Mouse (Mus musculus): ENCODE measurements around the gene Ccz1. TPM values are rescaled to one million over a fixed set of nuclear protein-coding genes. Genes with fewer than 3 reads are reported as not detected.

Ccz1 gene
- polyA plus RNA-seq, 1 experiment from 2014 or later, result 78.0 TPM

GRCm38 (mm10) chr5:144040720-144041364 lies 26.2 kb upstream of the Ccz1 start:
- Histone ChIP-seq H3K9me3 (ENCODE audit: control insufficient read depth, low read depth, low read length) (no peaks in the 10 kb centered on the region), H3K4me1 (ENCODE audit: control insufficient read depth, insufficient read depth, low read length) (no peaks in the 10 kb centered on the region), H3K36me3 (ENCODE audit: control insufficient read depth, insufficient read depth, low read length) (no peaks in the 10 kb centered on the region), H3K4me2 (replicated peaks; ENCODE audit: low read depth, low read length) (no peak overlapping the region), H3K9ac (replicated peaks; ENCODE audit: low read depth, low read length) (no peak overlapping the region), H3K27ac (ENCODE audit: low read length) (no peak overlapping the region), H3K27me3 (ENCODE audit: control insufficient read depth, insufficient read depth, low read length) (no peaks in the 10 kb centered on the region), H3K4me3 (ENCODE audit: low read depth, low read length) (no peak overlapping the region)
- 50% methylated on average over 11 of the region's 11 CpGs for WGBS
- ATAC-seq (ENCODE audit: insufficient number of reproducible peaks, insufficient read depth, low FRiP score, low read depth), result no peak

- WGBS, result 94% methylated on average over 5 of the region's 5 CpGs
- ATAC-seq (ENCODE audit: insufficient number of reproducible peaks, insufficient read depth, low FRiP score, low read depth), result no peak
- Histone ChIP-seq H3K4me1 (ENCODE audit: control insufficient read depth, insufficient read depth, low read length) (no peaks in the 10 kb centered on the region), H3K27ac (ENCODE audit: low read length) (no peak overlapping the region), H3K36me3 (ENCODE audit: control insufficient read depth, insufficient read depth, low read length) (no peaks in the 10 kb centered on the region), H3K27me3 (ENCODE audit: control insufficient read depth, insufficient read depth, low read length) (no peaks in the 10 kb centered on the region), H3K4me2 (replicated peaks; ENCODE audit: low read depth, low read length) (no peak overlapping the region), H3K9ac (replicated peaks; ENCODE audit: low read depth, low read length) (no peak overlapping the region), H3K4me3 (ENCODE audit: low read depth, low read length) (no peak overlapping the region), H3K9me3 (ENCODE audit: control insufficient read depth, low read depth, low read length) (no peaks in the 10 kb centered on the region)
Observed at GRCm38 (mm10) chr5:144039886-144040285, 25.2 kb upstream of the Ccz1 start.

- no peak overlapping the region for H3K27ac ChIP-seq (ENCODE audit: low read length)
- H3K4me2 ChIP-seq (replicated peaks; ENCODE audit: low read depth, low read length), result no peak overlapping the region
- no peaks in the 10 kb centered on the region for H3K27me3 ChIP-seq (ENCODE audit: control insufficient read depth, insufficient read depth, low read length)
- WGBS, result 75% methylated on average over 9 of the region's 9 CpGs
- H3K4me1 ChIP-seq (ENCODE audit: control insufficient read depth, insufficient read depth, low read length), result no peaks in the 10 kb centered on the region
- no peak for ATAC-seq (ENCODE audit: insufficient number of reproducible peaks, insufficient read depth, low FRiP score, low read depth)
- H3K36me3 ChIP-seq (ENCODE audit: control insufficient read depth, insufficient read depth, low read length), result no peaks in the 10 kb centered on the region
- H3K9ac ChIP-seq (replicated peaks; ENCODE audit: low read depth, low read length), result no peak overlapping the region
- no peaks in the 10 kb centered on the region for H3K9me3 ChIP-seq (ENCODE audit: control insufficient read depth, low read depth, low read length)
- H3K4me3 ChIP-seq (ENCODE audit: low read depth, low read length), result no peak overlapping the region
Observed at GRCm38 (mm10) chr5:144039156-144039675, 24.5 kb upstream of the Ccz1 start.

- Histone ChIP-seq H3K27ac (ENCODE audit: low read length) (no peak overlapping the region), H3K4me1 (ENCODE audit: control insufficient read depth, insufficient read depth, low read length) (no peaks in the 10 kb centered on the region), H3K4me2 (replicated peaks; ENCODE audit: low read depth, low read length) (no peak overlapping the region), H3K27me3 (ENCODE audit: control insufficient read depth, insufficient read depth, low read length) (no peaks in the 10 kb centered on the region), H3K4me3 (ENCODE audit: low read depth, low read length) (no peak overlapping the region), H3K36me3 (ENCODE audit: control insufficient read depth, insufficient read depth, low read length) (no peaks in the 10 kb centered on the region), H3K9ac (replicated peaks; ENCODE audit: low read depth, low read length) (no peak overlapping the region), H3K9me3 (ENCODE audit: control insufficient read depth, low read depth, low read length) (no peaks in the 10 kb centered on the region)
- WGBS, result 52% methylated on average over 17 of the region's 17 CpGs
- ATAC-seq (ENCODE audit: insufficient number of reproducible peaks, insufficient read depth, low FRiP score, low read depth), result no peak
Observed at GRCm38 (mm10) chr5:144036952-144037351, 22.3 kb upstream of the Ccz1 start.

- Histone ChIP-seq H3K9ac (replicated peaks; ENCODE audit: low read depth, low read length) (no peak overlapping the region), H3K9me3 (ENCODE audit: control insufficient read depth, low read depth, low read length) (no peaks in the 10 kb centered on the region), H3K4me3 (ENCODE audit: low read depth, low read length) (no peak overlapping the region), H3K27ac (ENCODE audit: low read length) (no peak overlapping the region), H3K36me3 (ENCODE audit: control insufficient read depth, insufficient read depth, low read length) (no peaks in the 10 kb centered on the region), H3K4me2 (replicated peaks; ENCODE audit: low read depth, low read length) (no peak overlapping the region), H3K27me3 (ENCODE audit: control insufficient read depth, insufficient read depth, low read length) (no peaks in the 10 kb centered on the region), H3K4me1 (ENCODE audit: control insufficient read depth, insufficient read depth, low read length) (no peaks in the 10 kb centered on the region)
- 62% methylated on average over 7 of the region's 7 CpGs for WGBS
- ATAC-seq (ENCODE audit: insufficient number of reproducible peaks, insufficient read depth, low FRiP score, low read depth), result no peak
Observed at GRCm38 (mm10) chr5:144034567-144034966, 19.9 kb upstream of the Ccz1 start.

GRCm38 (mm10) chr5:144032491-144032890 lies 17.8 kb upstream of the Ccz1 start:
- H3K4me1 ChIP-seq (ENCODE audit: control insufficient read depth, insufficient read depth, low read length), result no peaks in the 10 kb centered on the region
- H3K4me2 ChIP-seq (replicated peaks; ENCODE audit: low read depth, low read length), result no peak overlapping the region
- 82% methylated on average over 7 of the region's 7 CpGs for WGBS
- H3K27me3 ChIP-seq (ENCODE audit: control insufficient read depth, insufficient read depth, low read length), result no peaks in the 10 kb centered on the region
- no peak overlapping the region for H3K9ac ChIP-seq (replicated peaks; ENCODE audit: low read depth, low read length)
- ATAC-seq (ENCODE audit: insufficient number of reproducible peaks, insufficient read depth, low FRiP score, low read depth), result no peak
- H3K9me3 ChIP-seq (ENCODE audit: control insufficient read depth, low read depth, low read length), result no peaks in the 10 kb centered on the region
- no peak overlapping the region for H3K27ac ChIP-seq (ENCODE audit: low read length)
- H3K4me3 ChIP-seq (ENCODE audit: low read depth, low read length), result no peak overlapping the region
- no peaks in the 10 kb centered on the region for H3K36me3 ChIP-seq (ENCODE audit: control insufficient read depth, insufficient read depth, low read length)

- no peak within 1 kb of the TSS for H3K27ac ChIP-seq (ENCODE audit: low read length)
- no peaks in the 10 kb centered on the region for H3K4me1 ChIP-seq (ENCODE audit: control insufficient read depth, insufficient read depth, low read length)
- no peak within 1 kb of the TSS for H3K4me3 ChIP-seq (ENCODE audit: low read depth, low read length)
- H3K36me3 ChIP-seq (ENCODE audit: control insufficient read depth, insufficient read depth, low read length), result no peaks in the 10 kb centered on the region
- WGBS, result 71% methylated on average over 11 of the region's 11 CpGs
- no peak for ATAC-seq (ENCODE audit: insufficient number of reproducible peaks, insufficient read depth, low FRiP score, low read depth)
- H3K9me3 ChIP-seq (ENCODE audit: control insufficient read depth, low read depth, low read length), result no peaks in the 10 kb centered on the region
- H3K9ac ChIP-seq (replicated peaks; ENCODE audit: low read depth, low read length), result no peak within 1 kb of the TSS
- H3K4me2 ChIP-seq (replicated peaks; ENCODE audit: low read depth, low read length), result no peak within 1 kb of the TSS
- H3K27me3 ChIP-seq (ENCODE audit: control insufficient read depth, insufficient read depth, low read length), result no peaks in the 10 kb centered on the region
Observed at GRCm38 (mm10) chr5:144026620-144027263, 12.1 kb upstream of the Ccz1 start, which contains the start of gene Ocm. Gene Ocm (minus strand): TSS chr5:144026670.

- no peaks in the 10 kb centered on the region for H3K4me1 ChIP-seq (ENCODE audit: control insufficient read depth, insufficient read depth, low read length)
- H3K9me3 ChIP-seq (ENCODE audit: control insufficient read depth, low read depth, low read length), result no peaks in the 10 kb centered on the region
- H3K9ac ChIP-seq (replicated peaks; ENCODE audit: low read depth, low read length), result no peak overlapping the region
- 91% methylated on average over 9 of the region's 9 CpGs for WGBS
- no peak overlapping the region for H3K27ac ChIP-seq (ENCODE audit: low read length)
- no peak overlapping the region for H3K4me3 ChIP-seq (ENCODE audit: low read depth, low read length)
- no peak overlapping the region for H3K4me2 ChIP-seq (replicated peaks; ENCODE audit: low read depth, low read length)
- no peak for ATAC-seq (ENCODE audit: insufficient number of reproducible peaks, insufficient read depth, low FRiP score, low read depth)
- H3K36me3 ChIP-seq (ENCODE audit: control insufficient read depth, insufficient read depth, low read length), result peaks cover 9% of the 10 kb centered on the region
- H3K27me3 ChIP-seq (ENCODE audit: control insufficient read depth, insufficient read depth, low read length), result no peaks in the 10 kb centered on the region
Observed at GRCm38 (mm10) chr5:144015845-144016244, 1.2 kb upstream of the Ccz1 start.
